Mouse (Mus musculus): ENCODE measurements around the gene Gas6. TPM values are rescaled to one million over a fixed set of nuclear protein-coding genes. Genes with fewer than 3 reads are reported as not detected.

Gene Gas6
- total and polyA plus RNA-seq, 3 experiments, result not detected

DNA sequence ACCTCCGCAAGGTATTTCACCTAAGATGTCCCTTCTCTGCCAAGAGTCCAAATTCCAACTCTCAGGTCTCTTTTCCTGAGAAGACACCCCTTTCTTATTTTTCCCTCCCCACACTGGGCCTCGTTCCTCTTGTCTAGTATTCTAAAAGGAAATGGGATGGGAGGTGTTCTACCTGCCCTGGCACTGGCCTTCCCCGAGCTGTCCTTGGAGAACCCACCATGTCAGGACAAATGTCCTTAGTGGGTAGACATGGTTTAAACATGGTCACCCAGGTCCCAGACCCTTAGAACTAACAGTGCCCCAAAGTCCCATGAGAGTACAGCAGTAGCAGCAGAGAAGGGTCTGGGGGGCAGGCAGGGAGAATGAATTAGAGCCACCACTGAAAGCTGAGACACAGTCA, 4.9 kb downstream of the Gas6 start:
- DNase-seq (ENCODE audit: low spot score), result no peak
- ATAC-seq (ENCODE audit: extremely low read depth, insufficient number of reproducible peaks, low FRiP score, poor library complexity, severe bottlenecking), result no peak
- Histone ChIP-seq H3K36me3 (replicated peaks) (no peaks in the 10 kb centered on the region), H3K9me3 (replicated peaks) (peaks cover 7% of the 10 kb centered on the region), H3K4me1 (ENCODE audit: insufficient read depth, low read depth, low read length) (no peaks in the 10 kb centered on the region), H3K4me3 (ENCODE audit: low read depth, low read length) (no peak overlapping the region), H3K27me3 (ENCODE audit: insufficient read depth, low read length) (peaks cover 5% of the 10 kb centered on the region; the same call in 1 of the 2 replicates)
- TF ChIP-seq GATA2 (IDR thresholded peaks at IDR 0.05; ENCODE audit: borderline replicate concordance, low read depth, low read length) (no peak), POLR2AphosphoS5 (IDR thresholded peaks at IDR 0.05; ENCODE audit: insufficient replicate concordance, low read depth, low read length) (no peak), GATA1 (IDR thresholded peaks at IDR 0.05; ENCODE audit: borderline replicate concordance, low read length) (no peak), CTCF (IDR thresholded peaks at IDR 0.05; ENCODE audit: low read depth, low read length) (no peak), TAL1 (conservative IDR thresholded peaks at IDR 0.05; ENCODE audit: low read depth, low read length) (no peak)

DNA sequence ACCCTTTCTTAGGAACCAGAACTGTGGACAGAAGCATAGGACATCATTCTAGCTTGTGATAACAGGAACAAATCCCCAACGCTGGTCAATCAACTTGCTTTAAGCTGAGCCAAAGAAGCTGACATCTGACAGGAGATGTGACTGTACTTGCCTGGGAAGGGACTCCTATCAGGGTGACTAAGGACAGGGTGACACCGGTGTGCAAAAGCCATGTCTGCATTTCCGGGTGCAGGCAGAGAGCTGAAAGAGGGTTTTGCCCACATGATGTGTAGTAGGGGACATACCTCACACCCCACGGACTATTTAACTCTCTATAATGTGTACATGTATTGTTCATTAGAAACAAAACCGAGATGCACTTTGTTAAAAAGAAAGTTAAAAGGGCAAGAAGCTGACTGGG, 11.1 kb downstream of the Gas6 start:
- Histone ChIP-seq H3K27me3 (ENCODE audit: insufficient read depth, low read length) (peaks cover 5% of the 10 kb centered on the region), H3K4me3 (ENCODE audit: low read depth, low read length) (no peak overlapping the region), H3K36me3 (replicated peaks) (no peaks in the 10 kb centered on the region), H3K9me3 (replicated peaks) (no peaks in the 10 kb centered on the region), H3K4me1 (ENCODE audit: insufficient read depth, low read depth, low read length) (no peaks in the 10 kb centered on the region)
- DNase-seq (ENCODE audit: low spot score) (no peak), ATAC-seq (ENCODE audit: extremely low read depth, insufficient number of reproducible peaks, low FRiP score, poor library complexity, severe bottlenecking) (no peak)
- TF ChIP-seq CTCF (IDR thresholded peaks at IDR 0.05; ENCODE audit: low read depth, low read length) (no peak), GATA2 (IDR thresholded peaks at IDR 0.05; ENCODE audit: borderline replicate concordance, low read depth, low read length) (no peak), GATA1 (IDR thresholded peaks at IDR 0.05; ENCODE audit: borderline replicate concordance, low read length) (no peak), POLR2AphosphoS5 (IDR thresholded peaks at IDR 0.05; ENCODE audit: insufficient replicate concordance, low read depth, low read length) (no peak), TAL1 (conservative IDR thresholded peaks at IDR 0.05; ENCODE audit: low read depth, low read length) (no peak)

DNA sequence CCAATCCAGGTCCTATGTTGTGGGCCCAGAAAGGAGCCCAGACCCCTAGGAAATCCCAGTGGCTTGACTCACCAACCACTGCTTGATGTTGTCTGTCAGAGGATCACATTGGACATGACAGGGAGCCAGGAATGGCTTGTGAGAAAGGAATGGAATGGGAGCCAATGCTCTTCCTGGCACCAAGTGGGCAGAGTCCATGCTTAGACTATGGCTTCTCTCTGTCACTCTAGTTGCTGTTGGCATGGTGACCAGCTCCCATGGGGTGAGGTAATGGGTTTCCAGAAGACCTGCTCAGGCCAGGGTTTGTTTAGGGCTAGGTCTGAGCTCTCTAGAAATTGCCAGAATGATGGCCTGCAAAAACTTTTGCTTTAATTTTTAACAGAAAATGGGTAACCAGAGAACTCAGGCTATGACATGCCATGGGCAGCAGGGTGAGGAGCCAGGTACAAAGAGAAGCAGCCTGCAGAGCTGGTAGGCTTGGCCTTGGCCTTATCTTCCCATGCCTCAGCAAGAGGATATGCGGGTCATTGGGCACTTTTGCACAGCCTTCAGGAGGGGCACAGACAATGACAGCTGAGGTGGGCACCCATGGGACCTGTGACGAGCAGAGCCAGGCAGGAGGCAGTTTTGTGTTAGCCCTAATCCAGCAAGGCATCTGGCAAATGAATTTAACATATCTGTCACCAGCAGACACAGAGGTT, 12.0 kb downstream of the Gas6 start:
- ATAC-seq (ENCODE audit: extremely low read depth, insufficient number of reproducible peaks, low FRiP score, poor library complexity, severe bottlenecking), result no peak
- H3K27me3 ChIP-seq (ENCODE audit: insufficient read depth, low read length), result peaks cover 2% of the 10 kb centered on the region
- TF ChIP-seq POLR2AphosphoS5 (IDR thresholded peaks at IDR 0.05; ENCODE audit: insufficient replicate concordance, low read depth, low read length), result no peak
- no peak for TF ChIP-seq TAL1 (conservative IDR thresholded peaks at IDR 0.05; ENCODE audit: low read depth, low read length)
- H3K36me3 ChIP-seq (replicated peaks), result no peaks in the 10 kb centered on the region
- H3K9me3 ChIP-seq (replicated peaks), result no peaks in the 10 kb centered on the region
- H3K4me1 ChIP-seq (ENCODE audit: insufficient read depth, low read depth, low read length), result no peaks in the 10 kb centered on the region
- no peak for DNase-seq (ENCODE audit: low spot score)
- no peak overlapping the region for H3K4me3 ChIP-seq (ENCODE audit: low read depth, low read length)

DNA sequence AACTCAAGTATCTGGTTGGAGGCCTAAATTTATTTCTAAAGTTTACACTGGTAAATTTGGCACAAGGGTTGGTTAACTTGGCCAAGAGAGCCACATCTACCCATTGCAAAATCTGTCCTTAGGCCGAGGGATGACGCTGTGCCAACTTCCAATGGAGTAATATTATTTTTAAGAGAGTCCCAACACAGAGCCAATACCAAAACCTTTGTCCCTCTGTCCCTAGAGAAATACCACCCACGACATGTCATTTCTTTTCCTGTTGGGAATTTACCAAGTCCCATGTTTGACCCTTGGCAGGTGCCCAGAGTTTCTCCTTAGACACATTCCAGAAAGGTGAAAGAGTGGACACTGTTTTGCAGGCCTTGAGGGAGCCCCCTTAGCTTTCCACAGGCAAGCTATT, 12.7 kb downstream of the Gas6 start:
- ATAC-seq (ENCODE audit: extremely low read depth, insufficient number of reproducible peaks, low FRiP score, poor library complexity, severe bottlenecking), result no peak
- Histone ChIP-seq H3K4me1 (ENCODE audit: insufficient read depth, low read depth, low read length) (no peaks in the 10 kb centered on the region), H3K4me3 (ENCODE audit: low read depth, low read length) (no peak overlapping the region), H3K36me3 (replicated peaks) (no peaks in the 10 kb centered on the region), H3K27me3 (ENCODE audit: insufficient read depth, low read length) (peaks cover 4% of the 10 kb centered on the region), H3K9me3 (replicated peaks) (no peaks in the 10 kb centered on the region)
- no peak for TF ChIP-seq GATA1 (IDR thresholded peaks at IDR 0.05; ENCODE audit: borderline replicate concordance, low read length)
- no peak for TF ChIP-seq GATA2 (IDR thresholded peaks at IDR 0.05; ENCODE audit: borderline replicate concordance, low read depth, low read length)
- no peak for TF ChIP-seq CTCF (IDR thresholded peaks at IDR 0.05; ENCODE audit: low read depth, low read length)
- no peak for TF ChIP-seq POLR2AphosphoS5 (IDR thresholded peaks at IDR 0.05; ENCODE audit: insufficient replicate concordance, low read depth, low read length)
- no peak for TF ChIP-seq TAL1 (conservative IDR thresholded peaks at IDR 0.05; ENCODE audit: low read depth, low read length)
- no peak for DNase-seq (ENCODE audit: low spot score)

DNA sequence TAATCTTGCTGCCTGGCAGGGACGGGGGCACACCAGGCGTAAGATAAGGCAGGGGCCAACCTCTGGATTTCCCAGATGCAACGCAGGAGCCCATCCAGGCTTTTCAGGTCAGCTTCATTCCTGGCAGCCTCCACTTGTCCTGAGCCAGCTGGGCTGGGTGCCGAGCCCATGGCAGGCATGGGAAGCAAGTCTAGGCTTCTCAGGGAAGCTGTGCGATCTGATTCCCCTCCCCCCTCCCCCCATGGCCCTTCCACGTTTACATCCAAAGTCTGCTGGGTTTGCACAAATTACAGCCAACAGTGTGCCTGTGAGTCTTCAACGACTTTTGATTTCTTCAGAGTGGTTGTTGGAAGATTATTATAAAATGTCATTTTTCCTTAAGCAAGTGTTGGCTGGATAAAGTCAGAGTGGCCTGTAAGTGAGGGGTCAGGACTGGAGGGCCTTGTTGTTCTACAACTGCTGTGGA, 13.2 kb downstream of the Gas6 start:
- peaks cover 4% of the 10 kb centered on the region for H3K27me3 ChIP-seq (ENCODE audit: insufficient read depth, low read length)
- H3K9me3 ChIP-seq (replicated peaks), result no peaks in the 10 kb centered on the region
- no peaks in the 10 kb centered on the region for H3K4me1 ChIP-seq (ENCODE audit: insufficient read depth, low read depth, low read length)
- DNase-seq (ENCODE audit: low spot score) (no peak), ATAC-seq (ENCODE audit: extremely low read depth, insufficient number of reproducible peaks, low FRiP score, poor library complexity, severe bottlenecking) (no peak)
- TF ChIP-seq GATA1 (IDR thresholded peaks at IDR 0.05; ENCODE audit: borderline replicate concordance, low read length) (no peak), GATA2 (IDR thresholded peaks at IDR 0.05; ENCODE audit: borderline replicate concordance, low read depth, low read length) (no peak), CTCF (IDR thresholded peaks at IDR 0.05; ENCODE audit: low read depth, low read length) (no peak), TAL1 (conservative IDR thresholded peaks at IDR 0.05; ENCODE audit: low read depth, low read length) (no peak), POLR2AphosphoS5 (IDR thresholded peaks at IDR 0.05; ENCODE audit: insufficient replicate concordance, low read depth, low read length) (no peak)
- H3K36me3 ChIP-seq (replicated peaks), result no peaks in the 10 kb centered on the region
- no peak overlapping the region for H3K4me3 ChIP-seq (ENCODE audit: low read depth, low read length)

DNA sequence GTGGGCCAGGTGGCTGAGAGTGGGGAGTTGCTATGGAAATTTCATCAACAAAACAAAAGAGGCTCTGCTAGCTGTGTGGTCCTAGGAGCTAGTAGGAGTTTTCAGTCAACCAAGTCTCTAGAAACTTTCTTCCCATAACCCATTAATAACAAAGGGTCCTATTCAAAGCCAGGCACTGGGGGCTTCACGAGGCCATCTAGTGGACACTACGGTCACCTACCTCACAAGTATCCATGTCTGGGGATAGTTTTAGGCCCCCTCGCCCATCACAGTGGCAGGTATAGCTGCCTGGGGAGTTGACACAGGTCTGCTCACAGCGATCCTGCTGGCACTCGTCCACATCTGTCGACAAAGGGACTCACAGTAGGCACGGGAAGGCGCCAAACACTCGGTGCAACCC, 18.4 kb downstream of the Gas6 start:
- Histone ChIP-seq H3K27me3 (ENCODE audit: insufficient read depth, low read length) (peaks cover 4% of the 10 kb centered on the region; the same call in 1 of the 2 replicates), H3K4me3 (ENCODE audit: low read depth, low read length) (no peak overlapping the region), H3K4me1 (ENCODE audit: insufficient read depth, low read depth, low read length) (no peaks in the 10 kb centered on the region), H3K36me3 (replicated peaks) (no peaks in the 10 kb centered on the region), H3K9me3 (replicated peaks) (no peaks in the 10 kb centered on the region)
- TF ChIP-seq TAL1 (conservative IDR thresholded peaks at IDR 0.05; ENCODE audit: low read depth, low read length) (no peak), GATA1 (IDR thresholded peaks at IDR 0.05; ENCODE audit: borderline replicate concordance, low read length) (no peak), CTCF (IDR thresholded peaks at IDR 0.05; ENCODE audit: low read depth, low read length) (no peak), POLR2AphosphoS5 (IDR thresholded peaks at IDR 0.05; ENCODE audit: insufficient replicate concordance, low read depth, low read length) (no peak), GATA2 (IDR thresholded peaks at IDR 0.05; ENCODE audit: borderline replicate concordance, low read depth, low read length) (no peak)
- ATAC-seq (ENCODE audit: extremely low read depth, insufficient number of reproducible peaks, low FRiP score, poor library complexity, severe bottlenecking), result no peak
- DNase-seq (ENCODE audit: low spot score), result no peak

All from G1E (cell line).